Mouse (Mus musculus) hindbrain, embryonic 11.5 days (tissue): ENCODE measurements around the gene Krt222. TPM values are rescaled to one million over a fixed set of nuclear protein-coding genes. Genes with fewer than 3 reads are reported as not detected.

ENCODE experiments used
- ATAC-seq: fragments of 200-750 bp; cut with Nextera tagmentation; 2 replicates; pipeline ENCODE4 v1.8.0; 2017; ENCODE audit warnings: mild to moderate bottlenecking, moderate TSS enrichment, moderate library complexity; ENCODE audit not compliant: low FRiP score
- DNase-seq: peaks from one replicate; pipeline ENCODE4 v3.0.0-alpha.2; 2015; ENCODE audit warnings: low spot score
- H3K27ac ChIP-seq: fragments of 300-500 bp; sonication (generic); 2 replicates; pipeline ENCODE4 v1.5.1; 2014; ENCODE audit warnings: mild to moderate bottlenecking, low read depth, low read length
- H3K27me3 ChIP-seq: fragments of 300-500 bp; sonication (generic); 2 replicates; pipeline ENCODE4 v1.6.1; 2014; ENCODE audit warnings: mild to moderate bottlenecking, low read length, moderate library complexity, mixed read lengths; ENCODE audit not compliant: control insufficient read depth, insufficient read depth
- H3K36me3 ChIP-seq: fragments of 300-500 bp; sonication (generic); 2 replicates; pipeline ENCODE4 v1.6.1; 2014; ENCODE audit warnings: mild to moderate bottlenecking, low read length, moderate library complexity, mixed read lengths; ENCODE audit not compliant: control insufficient read depth, insufficient read depth
- H3K4me1 ChIP-seq: fragments of 300-500 bp; sonication (generic); replicated peaks from 2 replicates; pipeline ENCODE4 v1.6.1; 2014; ENCODE audit warnings: low read length, mixed read lengths; ENCODE audit not compliant: control insufficient read depth, insufficient read depth
- H3K4me2 ChIP-seq: fragments of 300-500 bp; sonication (generic); replicated peaks from 2 replicates; pipeline ENCODE4 v1.6.1; 2014; ENCODE audit warnings: mild to moderate bottlenecking, low read depth, low read length
- H3K4me3 ChIP-seq: fragments of 300-500 bp; sonication (generic); 2 replicates; pipeline ENCODE4 v1.5.1; 2014; ENCODE audit warnings: low read depth, low read length
- H3K9ac ChIP-seq: fragments of 300-500 bp; sonication (generic); 2 replicates; pipeline ENCODE4 v1.6.1; 2014; ENCODE audit warnings: low read depth, low read length
- H3K9me3 ChIP-seq: fragments of 300-500 bp; sonication (generic); 2 replicates; pipeline ENCODE4 v1.6.1; 2016; ENCODE audit warnings: low read length; ENCODE audit not compliant: control insufficient read depth
- WGBS: fragments of 180-500 bp; shearing (Covaris S2); extraction: QIAGEN DNeasy Blood & Tissue Kit; methylation state at CpG from one replicate; pipeline ENCODE4 v1.1.7; 2014; 5-methylcytosine and 5-hydroxymethylcytosine counted together
- polyA plus RNA-seq: library from polyadenylated mRNA; unstranded; fragments of >200 nt; fragmentation: Nextera tagmentation; extraction: Ambion mirVana; gene quantifications from 2 replicates; pipeline ENCODE4 v1.2.1, GENCODE M21; 2014

The Krt222 gene
- polyA plus RNA-seq, 1 experiment from 2014 or later: 0.80 TPM

DNA sequence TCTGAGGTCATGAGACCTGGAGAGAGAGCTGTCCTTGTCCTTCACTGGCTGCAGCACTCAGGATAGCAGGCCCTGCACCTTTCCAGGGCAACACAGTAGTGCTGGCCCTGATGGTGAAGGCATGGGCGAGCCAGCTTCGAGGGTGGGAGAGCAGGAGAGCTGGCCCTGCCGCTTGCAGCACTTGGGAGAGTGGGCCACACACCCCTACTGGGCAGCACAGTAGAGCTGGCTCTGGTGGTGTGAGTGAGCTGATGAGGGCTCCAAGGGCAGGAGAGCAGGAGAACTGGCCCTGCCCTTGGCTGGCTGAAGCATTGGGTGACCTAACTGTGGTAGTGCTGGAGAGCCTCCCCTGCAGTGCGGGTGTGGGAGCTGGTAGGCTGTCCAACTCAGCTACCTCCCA, 28.8 kb upstream of the Krt222 start:
- 90% methylated on average over 4 of the region's 4 CpGs for WGBS
- ATAC-seq: no peak
- H3K36me3 ChIP-seq: no peaks in the 10 kb centered on the region

DNA sequence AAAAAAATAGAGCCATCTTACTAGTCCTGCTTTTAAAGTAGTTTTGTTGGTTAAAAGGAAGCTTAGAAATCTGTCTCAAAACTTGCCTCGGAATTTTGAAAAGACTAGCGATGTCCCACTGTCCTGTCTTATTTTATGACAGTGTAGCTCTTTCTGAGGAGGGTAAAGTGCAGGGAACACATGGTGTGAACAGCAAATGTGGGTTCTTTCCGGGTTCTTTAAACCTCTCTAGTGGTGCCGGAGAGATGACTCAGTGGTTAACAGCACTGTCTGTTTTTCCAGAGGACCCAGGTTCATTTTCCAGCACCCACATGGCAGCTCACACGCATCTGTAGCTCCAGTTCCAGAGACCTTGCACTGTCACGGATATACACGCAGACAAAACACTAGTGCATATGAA, 25.3 kb upstream of the Krt222 start:
- Histone ChIP-seq H3K9ac (no peak overlapping the region), H3K9me3 (no peaks in the 10 kb centered on the region), H3K27ac (no peak overlapping the region), H3K4me1 (0 out of 2 replicates have a peak, but pooled peaks cover 2% of the 10 kb centered on the region), H3K36me3 (no peaks in the 10 kb centered on the region), H3K4me2 (no peak overlapping the region), H3K4me3 (no peak overlapping the region), H3K27me3 (no peaks in the 10 kb centered on the region)
- DNase-seq (no peak), ATAC-seq (no peak)
- 74% methylated on average over 7 of the region's 7 CpGs for WGBS

More for the DNA sequence above, 28.8 kb upstream of the Krt222 start:
- Histone ChIP-seq H3K27me3 (no peaks in the 10 kb centered on the region), H3K9me3 (no peaks in the 10 kb centered on the region), H3K27ac (no peak overlapping the region), H3K9ac (no peak overlapping the region), H3K4me3 (no peak overlapping the region), H3K4me2 (no peak overlapping the region), H3K4me1 (no peaks in the 10 kb centered on the region)
- DNase-seq: no peak

DNA sequence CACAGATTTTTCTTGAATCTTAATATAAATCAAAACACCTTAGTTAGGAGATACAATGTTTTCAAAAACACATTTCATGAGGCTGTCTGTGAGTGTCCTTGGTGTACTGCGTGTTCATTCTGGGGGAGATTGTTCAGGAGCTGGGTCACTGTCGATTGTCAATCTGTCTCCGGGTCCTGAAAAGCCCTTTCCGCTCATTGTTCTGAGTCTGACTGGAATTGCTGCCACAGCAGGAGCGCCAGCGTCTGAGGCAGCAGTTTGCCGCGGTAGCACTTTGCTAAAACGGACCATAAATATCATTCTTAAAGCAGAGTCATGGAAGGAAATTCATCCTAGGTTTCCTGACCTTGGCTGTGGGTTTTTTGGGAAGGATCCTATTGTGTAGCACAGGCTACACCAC, 21.9 kb upstream of the Krt222 start:
- no peak overlapping the region for H3K27ac ChIP-seq
- peak; percentile 24 for DNase-seq
- no peaks in the 10 kb centered on the region for H3K36me3 ChIP-seq
- H3K27me3 ChIP-seq: no peaks in the 10 kb centered on the region
- no peak overlapping the region for H3K9ac ChIP-seq
- 0 out of 2 replicates have a peak, but pooled peaks cover 2% of the 10 kb centered on the region for H3K4me1 ChIP-seq
- no peaks in the 10 kb centered on the region for H3K9me3 ChIP-seq
- H3K4me2 ChIP-seq: no peak overlapping the region
- 41% methylated on average over 9 of the region's 9 CpGs for WGBS
- H3K4me3 ChIP-seq: no peak overlapping the region
- ATAC-seq: no peak

DNA sequence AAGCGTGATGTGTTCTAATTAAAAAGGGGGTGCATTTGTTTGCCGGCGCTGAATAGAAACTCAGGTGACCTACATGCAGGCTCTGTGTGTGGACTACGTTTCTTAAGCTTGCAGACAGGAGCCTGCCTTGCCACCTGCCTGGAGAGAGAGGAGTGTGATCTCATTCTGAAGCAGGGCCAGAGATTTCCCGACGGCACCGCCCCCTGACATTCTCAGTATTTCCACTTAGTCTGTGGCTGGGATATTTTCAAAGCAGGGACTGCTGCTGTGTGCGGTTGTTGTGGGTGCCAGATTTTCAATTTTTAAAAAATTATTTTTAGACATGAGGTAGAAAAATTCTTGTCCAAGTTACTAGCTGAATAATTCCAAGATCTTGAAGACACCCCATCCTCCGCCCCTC, 21.3 kb upstream of the Krt222 start:
- ATAC-seq: no peak

DNA sequence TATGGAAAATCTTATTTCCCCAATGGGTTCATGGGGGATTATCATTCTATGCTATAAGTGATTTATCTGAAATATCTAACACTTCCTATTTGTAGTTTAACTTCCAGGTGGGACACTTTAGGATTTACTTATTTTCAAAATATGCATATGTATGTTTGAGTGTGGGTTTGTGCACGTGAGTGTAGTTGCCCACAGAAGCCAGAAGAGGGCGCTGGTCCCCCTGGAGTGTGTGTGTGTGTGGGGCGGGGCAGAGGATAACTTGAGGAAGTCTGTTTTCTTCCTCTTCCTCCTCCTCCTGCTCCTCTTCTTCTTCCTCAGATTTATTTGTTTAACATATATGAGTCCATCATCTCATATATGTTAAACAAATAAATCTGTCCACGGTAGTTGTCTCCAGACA, 12.3 kb upstream of the Krt222 start:
- 77% methylated on average over 4 of the region's 4 CpGs for WGBS
- H3K36me3 ChIP-seq: no peaks in the 10 kb centered on the region
- H3K27ac ChIP-seq: no peak overlapping the region
- H3K9me3 ChIP-seq: no peaks in the 10 kb centered on the region
- no peak overlapping the region for H3K9ac ChIP-seq
- H3K27me3 ChIP-seq: no peaks in the 10 kb centered on the region
- no peak overlapping the region for H3K4me2 ChIP-seq
- no peak overlapping the region for H3K4me3 ChIP-seq
- DNase-seq (no peak), ATAC-seq (no peak)
- H3K4me1 ChIP-seq: no peaks in the 10 kb centered on the region

More for the DNA sequence above, 21.3 kb upstream of the Krt222 start:
- Histone ChIP-seq H3K27me3 (no peaks in the 10 kb centered on the region), H3K4me2 (no peak overlapping the region), H3K27ac (no peak overlapping the region), H3K36me3 (no peaks in the 10 kb centered on the region), H3K9me3 (no peaks in the 10 kb centered on the region), H3K4me1 (0 out of 2 replicates have a peak, but pooled peaks cover 2% of the 10 kb centered on the region), H3K4me3 (no peak overlapping the region), H3K9ac (no peak overlapping the region)
- 81% methylated on average over 9 of the region's 9 CpGs for WGBS
- no peak for DNase-seq

DNA sequence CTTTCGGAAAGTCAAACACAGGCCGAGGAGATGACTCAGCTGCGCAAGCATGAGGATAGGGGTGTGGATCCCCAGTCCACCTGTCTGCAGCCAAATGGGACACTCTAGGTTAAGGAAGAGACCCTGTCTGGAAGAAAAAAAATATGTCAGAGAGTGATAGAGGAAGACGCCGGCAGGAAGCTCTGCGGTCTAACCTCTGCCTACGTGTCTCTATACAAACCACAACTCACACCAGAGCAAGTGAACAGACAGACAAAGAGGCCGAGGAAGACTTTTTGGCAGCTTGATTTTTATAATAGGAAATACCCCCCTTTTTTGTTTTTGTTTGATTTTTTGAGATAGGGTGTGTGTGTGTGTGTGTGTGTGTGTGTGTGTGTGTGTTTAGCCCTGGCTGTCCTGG, 11.4 kb upstream of the Krt222 start:
- H3K4me3 ChIP-seq: no peak overlapping the region
- H3K27me3 ChIP-seq: no peaks in the 10 kb centered on the region
- WGBS: 96% methylated on average over 8 of the region's 8 CpGs
- no peak overlapping the region for H3K9ac ChIP-seq
- H3K4me2 ChIP-seq: no peak overlapping the region
- no peaks in the 10 kb centered on the region for H3K36me3 ChIP-seq
- H3K27ac ChIP-seq: no peak overlapping the region
- no peaks in the 10 kb centered on the region for H3K4me1 ChIP-seq
- DNase-seq (no peak), ATAC-seq (no peak)
- no peaks in the 10 kb centered on the region for H3K9me3 ChIP-seq

DNA sequence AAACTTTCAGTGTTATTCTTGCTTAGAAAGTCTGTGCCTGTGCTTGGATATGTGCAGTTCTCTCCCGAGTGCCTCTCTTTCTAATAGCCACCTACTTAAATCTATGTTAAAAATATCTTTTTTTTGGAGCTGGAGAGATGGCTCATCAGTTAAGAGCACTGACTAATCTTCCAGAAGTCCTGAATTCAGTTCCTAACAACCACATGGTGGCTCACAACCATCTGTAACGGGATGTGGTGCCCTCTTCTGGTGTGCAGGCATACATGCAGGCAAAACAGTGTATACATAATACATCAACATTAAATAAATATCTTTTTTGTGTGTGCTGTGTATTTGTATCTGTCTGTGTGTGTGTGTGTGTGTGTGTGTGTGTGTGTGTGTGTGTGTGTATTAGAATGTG, 10.0 kb upstream of the Krt222 start:
- Histone ChIP-seq H3K4me3 (no peak overlapping the region), H3K9me3 (no peaks in the 10 kb centered on the region), H3K27ac (no peak overlapping the region), H3K27me3 (no peaks in the 10 kb centered on the region), H3K4me1 (no peaks in the 10 kb centered on the region), H3K4me2 (no peak overlapping the region), H3K36me3 (no peaks in the 10 kb centered on the region), H3K9ac (no peak overlapping the region)
- 70% methylated on average over 2 of the region's 2 CpGs for WGBS
- ATAC-seq (no peak), DNase-seq (no peak)

DNA sequence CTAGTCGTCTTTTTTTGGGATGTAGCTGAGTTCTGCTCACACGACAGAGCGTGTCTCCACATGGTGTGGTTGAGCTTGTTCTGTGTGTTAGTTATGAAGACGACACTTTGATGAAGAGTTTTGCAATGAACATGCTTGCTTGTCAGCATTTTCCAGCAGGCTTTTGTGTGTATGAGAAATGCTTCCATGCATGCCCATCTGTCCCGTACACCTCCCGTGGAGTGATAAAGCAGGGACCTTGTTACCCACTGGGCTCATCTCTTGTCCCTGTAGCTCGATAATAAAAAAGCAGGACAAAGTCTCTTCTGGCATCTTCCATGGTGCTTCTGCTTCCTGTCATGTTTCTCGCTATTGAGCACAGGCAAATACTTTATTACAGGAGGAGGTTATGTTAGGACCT, 8.8 kb upstream of the Krt222 start:
- no peaks in the 10 kb centered on the region for H3K27me3 ChIP-seq
- H3K4me2 ChIP-seq: no peak overlapping the region
- no peaks in the 10 kb centered on the region for H3K36me3 ChIP-seq
- no peak overlapping the region for H3K9ac ChIP-seq
- WGBS: 72% methylated on average over 8 of the region's 8 CpGs
- H3K4me1 ChIP-seq: no peaks in the 10 kb centered on the region
- H3K27ac ChIP-seq: no peak overlapping the region
- no peak overlapping the region for H3K4me3 ChIP-seq
- ATAC-seq (no peak), DNase-seq (no peak)
- no peaks in the 10 kb centered on the region for H3K9me3 ChIP-seq

DNA sequence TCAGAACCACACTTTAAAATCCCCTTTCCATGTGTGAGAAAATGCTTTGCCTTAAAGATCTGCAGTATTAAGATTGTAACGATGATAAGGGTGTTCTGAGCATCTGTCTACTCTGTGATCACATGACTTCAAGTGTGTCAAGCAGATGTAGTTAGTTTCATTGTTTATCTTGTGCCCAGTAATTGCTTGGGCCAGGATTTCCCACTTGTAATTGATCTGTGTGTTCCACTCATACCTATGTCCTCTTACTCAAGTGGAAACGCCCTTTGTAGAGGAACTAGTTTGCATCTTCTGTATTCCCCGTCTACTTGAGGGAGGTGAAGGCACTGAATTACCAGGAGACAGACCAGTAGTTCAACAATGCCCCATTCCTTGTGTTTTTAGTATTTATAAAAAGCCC, 6.8 kb upstream of the Krt222 start:
- H3K4me1 ChIP-seq: no peaks in the 10 kb centered on the region
- H3K27me3 ChIP-seq: no peaks in the 10 kb centered on the region
- WGBS: 81% methylated on average over 3 of the region's 3 CpGs
- no peak for ATAC-seq
- no peaks in the 10 kb centered on the region for H3K36me3 ChIP-seq
- no peaks in the 10 kb centered on the region for H3K9me3 ChIP-seq
- H3K4me2 ChIP-seq: no peak overlapping the region
- H3K27ac ChIP-seq: no peak overlapping the region
- DNase-seq: no peak
- H3K4me3 ChIP-seq: no peak overlapping the region
- H3K9ac ChIP-seq: no peak overlapping the region
